Mouse (Mus musculus) lung, embryonic 16.5 days (tissue): ENCODE results near the gene Kif5c. TPM values are rescaled to one million over a fixed set of nuclear protein-coding genes. Genes with fewer than 3 reads are reported as not detected.

Experiments
- ATAC-seq: fragments of 200-750 bp; cut with Nextera tagmentation; 2 replicates; pipeline ENCODE4 v1.8.0; 2017; ENCODE audit warnings: low read depth, mild to moderate bottlenecking, moderate library complexity
- H3K27ac ChIP-seq: fragments of 300-500 bp; sonication (generic); 2 replicates; pipeline ENCODE4 v1.5.1; 2014; ENCODE audit warnings: mild to moderate bottlenecking, control low read depth, low read length
- H3K27me3 ChIP-seq: fragments of 300-500 bp; sonication (generic); 2 replicates; pipeline ENCODE4 v1.6.1; 2014; ENCODE audit warnings: low read depth, low read length, mixed read lengths; ENCODE audit not compliant: control insufficient read depth, insufficient read depth
- H3K36me3 ChIP-seq: fragments of 300-500 bp; sonication (generic); 2 replicates; pipeline ENCODE4 v1.6.1; 2014; ENCODE audit warnings: low read length; ENCODE audit not compliant: control insufficient read depth, insufficient read depth
- H3K4me1 ChIP-seq: fragments of 300-500 bp; sonication (generic); replicated peaks from 2 replicates; pipeline ENCODE4 v1.6.1; 2014; ENCODE audit warnings: low read length, mixed read lengths; ENCODE audit not compliant: control insufficient read depth, insufficient read depth
- H3K4me2 ChIP-seq: fragments of 300-500 bp; sonication (generic); 2 replicates; pipeline ENCODE4 v1.6.1; 2014; ENCODE audit warnings: low read depth, low read length, control low read depth
- H3K4me3 ChIP-seq: fragments of 300-500 bp; sonication (generic); 2 replicates; pipeline ENCODE4 v1.5.1; 2014; ENCODE audit warnings: mild to moderate bottlenecking, low read length, control low read depth
- H3K9ac ChIP-seq: fragments of 300-500 bp; sonication (generic); 2 replicates; pipeline ENCODE4 v1.6.1; 2014; ENCODE audit warnings: low read length, control low read depth
- H3K9me3 ChIP-seq: fragments of 300-500 bp; sonication (generic); 2 replicates; pipeline ENCODE4 v1.6.1; 2016; ENCODE audit warnings: low read length; ENCODE audit not compliant: control insufficient read depth
- WGBS: fragments of 180-500 bp; shearing (Covaris S2); extraction: QIAGEN DNeasy Blood & Tissue Kit; methylation state at CpG from one replicate; pipeline ENCODE4 v1.1.7; 2014; 5-methylcytosine and 5-hydroxymethylcytosine counted together
- polyA plus RNA-seq: library from polyadenylated mRNA; unstranded; fragments of >200 nt; fragmentation: Nextera tagmentation; extraction: Ambion mirVana; gene quantifications from 2 replicates; pipeline ENCODE4 v1.2.1, GENCODE M21; 2015

Kif5c gene
- polyA plus RNA-seq, 1 experiment from 2014 or later, result 0.85 TPM

- H3K27me3 ChIP-seq, result no peaks in the 10 kb centered on the region
- no peaks in the 10 kb centered on the region for H3K36me3 ChIP-seq
- H3K9me3 ChIP-seq, result no peaks in the 10 kb centered on the region
- H3K4me2 ChIP-seq, result no peak overlapping the region
- peaks cover 5% of the 10 kb centered on the region for H3K4me1 ChIP-seq
- no peak overlapping the region for H3K9ac ChIP-seq
- 66% methylated on average over 2 of the region's 2 CpGs for WGBS
- H3K27ac ChIP-seq, result no peak overlapping the region
- no peak overlapping the region for H3K4me3 ChIP-seq
- no peak for ATAC-seq
These were observed 110.5 kb downstream of the Kif5c start for GRCm38 (mm10) chr2:49729611-49729969.

GRCm38 (mm10) chr2:49730183-49730582 lies 111.1 kb downstream of the Kif5c start:
- WGBS, result 23% methylated on average over 5 of the region's 5 CpGs
- Histone ChIP-seq H3K27me3 (no peaks in the 10 kb centered on the region), H3K27ac (no peak overlapping the region), H3K9ac (no peak overlapping the region), H3K4me3 (no peak overlapping the region), H3K9me3 (no peaks in the 10 kb centered on the region), H3K4me2 (no peak overlapping the region), H3K4me1 (peaks cover 5% of the 10 kb centered on the region), H3K36me3 (no peaks in the 10 kb centered on the region)
- no peak for ATAC-seq

- Histone ChIP-seq H3K4me3 (no peak overlapping the region), H3K9me3 (no peaks in the 10 kb centered on the region), H3K27me3 (no peaks in the 10 kb centered on the region), H3K9ac (no peak overlapping the region), H3K4me2 (no peak overlapping the region), H3K36me3 (no peaks in the 10 kb centered on the region), H3K4me1 (no peaks in the 10 kb centered on the region), H3K27ac (no peak overlapping the region)
- WGBS, result 68% methylated on average over 11 of the region's 11 CpGs
- no peak for ATAC-seq
These were observed 113.9 kb downstream of the Kif5c start for GRCm38 (mm10) chr2:49732745-49733655.

GRCm38 (mm10) chr2:49733656-49734008 lies 114.5 kb downstream of the Kif5c start:
- Histone ChIP-seq H3K27me3 (no peaks in the 10 kb centered on the region), H3K9ac (no peak overlapping the region), H3K4me3 (no peak overlapping the region), H3K36me3 (no peaks in the 10 kb centered on the region), H3K4me1 (no peaks in the 10 kb centered on the region), H3K4me2 (peak overlapping the region; percentile 43), H3K9me3 (no peaks in the 10 kb centered on the region), H3K27ac (no peak overlapping the region)
- 0 out of 2 replicates have a peak, but pooled peaks have one; percentile 21 for ATAC-seq
- 53% methylated on average over 7 of the region's 7 CpGs for WGBS

GRCm38 (mm10) chr2:49734013-49734780 lies 115.1 kb downstream of the Kif5c start:
- Histone ChIP-seq H3K36me3 (no peaks in the 10 kb centered on the region), H3K4me3 (peak overlapping the region; percentile 24; the same call in 1 of the 2 replicates), H3K9ac (no peak overlapping the region), H3K27ac (no peak overlapping the region), H3K9me3 (no peaks in the 10 kb centered on the region), H3K4me1 (no peaks in the 10 kb centered on the region), H3K4me2 (peak overlapping the region; percentile 43), H3K27me3 (no peaks in the 10 kb centered on the region)
- peak; percentile 62 for ATAC-seq
- 45% methylated on average over 7 of the region's 7 CpGs for WGBS

- WGBS, result 62% methylated on average over 13 of the region's 13 CpGs
- no peaks in the 10 kb centered on the region for H3K36me3 ChIP-seq
- H3K27ac ChIP-seq, result no peak overlapping the region
- no peaks in the 10 kb centered on the region for H3K27me3 ChIP-seq
- H3K9ac ChIP-seq, result no peak overlapping the region
- H3K4me1 ChIP-seq, result no peaks in the 10 kb centered on the region
- no peak overlapping the region for H3K4me2 ChIP-seq
- H3K4me3 ChIP-seq, result no peak overlapping the region
- H3K9me3 ChIP-seq, result no peaks in the 10 kb centered on the region
- ATAC-seq, result no peak
These were observed 116.3 kb downstream of the Kif5c start for GRCm38 (mm10) chr2:49735386-49735785.

- H3K36me3 ChIP-seq, result no peaks in the 10 kb centered on the region
- no peak overlapping the region for H3K4me3 ChIP-seq
- no peak overlapping the region for H3K9ac ChIP-seq
- no peaks in the 10 kb centered on the region for H3K9me3 ChIP-seq
- peaks cover 5% of the 10 kb centered on the region; the same call in 1 of the 2 replicates for H3K4me1 ChIP-seq
- no peak overlapping the region for H3K4me2 ChIP-seq
- H3K27ac ChIP-seq, result no peak overlapping the region
- ATAC-seq, result peak; percentile 82
- WGBS, result 28% methylated on average over 5 of the region's 5 CpGs
- no peaks in the 10 kb centered on the region for H3K27me3 ChIP-seq
These were observed 119.9 kb downstream of the Kif5c start for GRCm38 (mm10) chr2:49739046-49739445.

GRCm38 (mm10) chr2:49741026-49741425 lies 121.9 kb downstream of the Kif5c start:
- H3K4me1 ChIP-seq, result peaks cover 7% of the 10 kb centered on the region; the same call in 1 of the 2 replicates
- H3K4me3 ChIP-seq, result no peak overlapping the region
- no peak for ATAC-seq
- 39% methylated on average over 6 of the region's 6 CpGs for WGBS
- H3K4me2 ChIP-seq, result no peak overlapping the region
- no peaks in the 10 kb centered on the region for H3K36me3 ChIP-seq
- H3K27me3 ChIP-seq, result no peaks in the 10 kb centered on the region
- H3K9me3 ChIP-seq, result no peaks in the 10 kb centered on the region
- H3K9ac ChIP-seq, result no peak overlapping the region
- H3K27ac ChIP-seq, result no peak overlapping the region
